Mouse (Mus musculus): ENCODE results near the gene Celsr1.

DNA sequence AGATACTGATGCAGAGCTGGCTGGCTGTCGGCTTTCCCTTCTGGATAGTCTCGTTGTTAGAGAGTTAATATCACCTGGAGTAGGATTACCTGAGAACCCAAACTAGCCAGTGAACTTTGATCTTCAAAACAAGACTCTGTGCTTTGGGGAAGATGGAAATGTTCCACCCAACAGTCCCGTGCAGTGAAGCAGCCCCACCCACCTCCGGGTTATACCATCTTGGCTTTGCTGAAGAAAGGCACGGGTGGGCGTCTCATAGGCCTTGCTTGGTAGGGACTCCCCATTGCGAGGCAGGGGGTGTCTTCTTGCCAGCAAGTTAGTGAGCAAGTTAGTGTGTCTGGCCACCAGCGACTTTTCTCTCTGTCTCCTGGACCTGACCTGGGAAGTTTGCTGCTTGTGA, 42.8 kb upstream of the Celsr1 start:
- TF ChIP-seq CTCF (IDR thresholded peaks at IDR 0.05; ENCODE audit: extremely low read depth, insufficient read length, insufficient replicate concordance, low read depth, low read length): no peak
- no peak for TF ChIP-seq POLR2A (IDR thresholded peaks at IDR 0.05; ENCODE audit: low read depth, low read length)
